Mouse (Mus musculus) erythroblast, embryonic 14.5 days (primary cell): ENCODE data around the gene Fyn. TPM values are rescaled to one million over a fixed set of nuclear protein-coding genes. Genes with fewer than 3 reads are reported as not detected.

Source experiments
- H3K27me3 ChIP-seq: 2 replicates; pipeline ENCODE4 v1.6.1; 2012; ENCODE audit warnings: inconsistent platforms; ENCODE audit not compliant: control insufficient read depth
- H3K36me3 ChIP-seq: 2 replicates; pipeline ENCODE4 v1.6.1; 2012; ENCODE audit warnings: mild to moderate bottlenecking, inconsistent platforms; ENCODE audit not compliant: control insufficient read depth
- H3K4me1 ChIP-seq: 2 replicates; pipeline ENCODE4 v1.6.1; 2012; ENCODE audit warnings: inconsistent platforms; ENCODE audit not compliant: control insufficient read depth
- H3K4me3 ChIP-seq: replicated peaks from 2 replicates; pipeline ENCODE3; 2012; ENCODE audit warnings: moderate library complexity, mild to moderate bottlenecking, inconsistent platforms
- H3K9me3 ChIP-seq: 2 replicates; pipeline ENCODE4 v1.6.1; 2012; ENCODE audit warnings: low read length, inconsistent platforms, mixed read lengths; ENCODE audit not compliant: control insufficient read depth
- GATA1 ChIP-seq: IDR thresholded peaks from 2 replicates; pipeline ENCODE4 v1.6.1; 2012; ENCODE audit warnings: low read length, inconsistent platforms, mixed read lengths
- TAL1 ChIP-seq: IDR thresholded peaks from 3 replicates; pipeline ENCODE4 v1.6.1; 2012; ENCODE audit warnings: low read length, inconsistent platforms, mixed read lengths
- polyA plus RNA-seq: library from polyadenylated mRNA; stranded (reverse); fragments of >175 nt; gene quantifications from 2 replicates; pipeline ENCODE4 v1.2.3, GENCODE M21; 2012

The Fyn gene
- polyA plus RNA-seq, 1 experiment, result 1.1 TPM

- TF ChIP-seq TAL1 (no peak), GATA1 (no peak)
- H3K4me3 ChIP-seq, result no peak overlapping the region
- H3K27me3 ChIP-seq, result no peaks in the 10 kb centered on the region
- H3K9me3 ChIP-seq, result no peaks in the 10 kb centered on the region
- no peaks in the 10 kb centered on the region for H3K36me3 ChIP-seq
- H3K4me1 ChIP-seq, result no peaks in the 10 kb centered on the region
These were observed 213.7 kb downstream of the Fyn start for GRCm38 (mm10) chr10:39582385-39582784.

- TF ChIP-seq TAL1, result no peak
- no peak for TF ChIP-seq GATA1
- no peaks in the 10 kb centered on the region for H3K36me3 ChIP-seq
- no peaks in the 10 kb centered on the region for H3K4me1 ChIP-seq
- no peak overlapping the region for H3K4me3 ChIP-seq
- H3K9me3 ChIP-seq, result no peaks in the 10 kb centered on the region
- H3K27me3 ChIP-seq, result no peaks in the 10 kb centered on the region
These were observed 215.1 kb downstream of the Fyn start for GRCm38 (mm10) chr10:39583718-39584117.

GRCm38 (mm10) chr10:39587290-39587925, 218.8 kb downstream of the Fyn start:
- Histone ChIP-seq H3K27me3 (no peaks in the 10 kb centered on the region), H3K4me1 (no peaks in the 10 kb centered on the region), H3K36me3 (no peaks in the 10 kb centered on the region), H3K9me3 (no peaks in the 10 kb centered on the region), H3K4me3 (no peak overlapping the region)
- TF ChIP-seq GATA1, result no peak
- TF ChIP-seq TAL1, result no peak

GRCm38 (mm10) chr10:39587973-39588746, 219.5 kb downstream of the Fyn start:
- TF ChIP-seq TAL1 (no peak), GATA1 (no peak)

GRCm38 (mm10) chr10:39589765-39590546, 221.3 kb downstream of the Fyn start:
- Histone ChIP-seq H3K27me3 (no peaks in the 10 kb centered on the region), H3K4me3 (no peak overlapping the region), H3K36me3 (no peaks in the 10 kb centered on the region), H3K9me3 (no peaks in the 10 kb centered on the region), H3K4me1 (no peaks in the 10 kb centered on the region)
- TF ChIP-seq TAL1 (no peak), GATA1 (no peak)

More at GRCm38 (mm10) chr10:39587973-39588746, 219.5 kb downstream of the Fyn start:
- H3K4me3 ChIP-seq, result no peak overlapping the region
- H3K36me3 ChIP-seq, result no peaks in the 10 kb centered on the region
- H3K4me1 ChIP-seq, result no peaks in the 10 kb centered on the region
- no peaks in the 10 kb centered on the region for H3K9me3 ChIP-seq
- no peaks in the 10 kb centered on the region for H3K27me3 ChIP-seq

GRCm38 (mm10) chr10:39590629-39591028, 222.0 kb downstream of the Fyn start:
- TF ChIP-seq GATA1 (no peak), TAL1 (no peak)
- H3K27me3 ChIP-seq, result no peaks in the 10 kb centered on the region
- H3K36me3 ChIP-seq, result no peaks in the 10 kb centered on the region

GRCm38 (mm10) chr10:39592501-39592900, 223.8 kb downstream of the Fyn start:
- TF ChIP-seq GATA1 (no peak), TAL1 (no peak)
- no peaks in the 10 kb centered on the region for H3K27me3 ChIP-seq
- no peaks in the 10 kb centered on the region for H3K36me3 ChIP-seq
- H3K4me1 ChIP-seq, result no peaks in the 10 kb centered on the region
- no peak overlapping the region for H3K4me3 ChIP-seq
- no peaks in the 10 kb centered on the region for H3K9me3 ChIP-seq

More at GRCm38 (mm10) chr10:39590629-39591028, 222.0 kb downstream of the Fyn start:
- no peaks in the 10 kb centered on the region for H3K9me3 ChIP-seq
- H3K4me1 ChIP-seq, result no peaks in the 10 kb centered on the region
- H3K4me3 ChIP-seq, result no peak overlapping the region

- no peaks in the 10 kb centered on the region for H3K9me3 ChIP-seq
- no peaks in the 10 kb centered on the region for H3K4me1 ChIP-seq
- no peaks in the 10 kb centered on the region for H3K36me3 ChIP-seq
- no peaks in the 10 kb centered on the region for H3K27me3 ChIP-seq
- no peak for TF ChIP-seq TAL1
- TF ChIP-seq GATA1, result no peak
- no peak overlapping the region for H3K4me3 ChIP-seq
These were observed 226.1 kb downstream of the Fyn start for GRCm38 (mm10) chr10:39594716-39595115.

- Histone ChIP-seq H3K9me3 (no peaks in the 10 kb centered on the region), H3K36me3 (no peaks in the 10 kb centered on the region), H3K4me1 (no peaks in the 10 kb centered on the region), H3K4me3 (no peak overlapping the region), H3K27me3 (no peaks in the 10 kb centered on the region)
- TF ChIP-seq GATA1 (no peak), TAL1 (no peak)
These were observed 227.2 kb downstream of the Fyn start for GRCm38 (mm10) chr10:39595862-39596261.
